Mouse (Mus musculus) megakaryocyte, adult 5-6 weeks (primary cell): ENCODE measurements around the gene Rbmx2. TPM values are rescaled to one million over a fixed set of nuclear protein-coding genes. Genes with fewer than 3 reads are reported as not detected.
A peak's percentile ranks its signal among the peaks of the same experiment; 100 is the strongest.

ENCODE experiments used
- ATAC-seq: 2 replicates; pipeline ENCODE4 v1.8.0; 2016; ENCODE audit warnings: mild to moderate bottlenecking, inconsistent platforms; ENCODE audit not compliant: poor library complexity, severe bottlenecking
- total RNA-seq, 2 experiments: library from RNA; stranded (forward) in 1 of 2; stranded (reverse) in 1 of 2; fragments of 153-499, 151-499 nt in 1 of 2; fragments of 221-1000, 200-1000 nt in 1 of 2; gene quantifications; 2 replicates each; pipeline versions ENCODE4 v1.2.3 to v1.2.4; 2015 to 2017

Gene Rbmx2
- total RNA-seq (2015) = 13.5 and 14.3 TPM in 2 replicates
- total RNA-seq (2017) = 12.9 and 15.6 TPM in 2 replicates

DNA sequence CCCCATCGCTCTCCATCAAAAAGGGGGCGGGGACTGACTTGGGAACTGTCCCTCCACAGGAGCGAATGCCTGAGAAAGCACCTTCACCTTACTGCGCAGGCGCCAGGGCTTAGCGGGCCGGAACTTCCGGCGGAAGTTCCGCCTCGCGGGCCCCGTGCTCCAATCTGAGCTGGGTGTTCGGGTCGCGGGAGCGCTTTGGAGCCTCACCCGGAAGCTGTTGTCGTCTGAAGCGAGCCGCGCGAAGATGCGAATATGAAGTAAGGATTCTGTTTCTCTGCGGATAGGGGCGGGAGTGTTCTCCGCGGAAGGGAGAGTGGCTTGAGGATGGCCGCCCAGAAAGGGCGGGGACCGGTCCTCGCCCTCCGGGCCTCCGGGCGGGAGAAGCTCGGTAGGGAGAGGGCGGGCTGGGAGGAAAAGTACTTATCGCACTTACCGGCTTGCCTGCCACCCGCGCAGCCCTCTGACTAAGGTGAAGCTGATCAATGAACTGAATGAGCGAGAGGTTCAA is at the start of gene Rbmx2:
Gene Rbmx2, plus strand, starts transcription at position 141 of the 508 bp plus-strand sequence.
- ATAC-seq = peak; percentile 100

DNA sequence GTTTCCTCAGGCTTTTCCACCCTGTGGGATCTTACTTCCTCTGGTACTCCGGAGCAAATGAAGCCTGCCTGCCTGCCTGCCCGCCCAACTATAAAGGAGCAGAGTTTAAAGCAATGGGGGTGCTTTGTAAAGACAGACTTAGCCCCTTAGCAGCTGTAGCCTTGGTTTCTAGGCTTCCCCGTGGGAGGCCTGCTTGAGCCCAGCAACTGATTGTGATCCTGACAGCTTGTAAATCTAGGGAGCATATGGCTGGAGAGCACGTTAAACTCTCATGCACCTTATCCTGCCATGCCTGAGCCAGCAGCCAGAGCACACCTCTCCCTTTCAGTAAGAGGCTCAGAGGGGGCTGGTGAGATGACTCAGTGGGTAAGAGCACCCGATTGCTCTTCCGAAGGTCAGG is 28.0 kb upstream of the Rbmx2 start:
- ATAC-seq = no peak

DNA sequence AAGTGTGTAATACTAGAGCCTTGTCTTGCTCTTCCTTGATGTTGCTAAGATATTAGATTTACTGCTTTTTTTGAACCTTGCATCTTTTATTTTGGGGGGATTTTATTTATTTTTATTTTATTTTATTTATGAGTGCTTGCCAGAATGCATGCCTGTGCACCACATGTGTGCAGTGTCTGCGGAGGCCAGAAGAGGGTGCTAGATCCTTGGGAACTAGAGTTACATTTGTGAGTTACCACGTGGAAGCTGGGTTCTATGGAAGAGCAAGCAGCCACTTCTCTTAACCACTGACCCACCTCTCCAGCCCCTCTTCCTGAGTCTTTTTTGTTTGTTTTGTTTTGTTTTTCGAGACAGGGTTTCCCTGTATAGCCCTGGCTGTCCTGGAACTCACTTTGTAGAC is 25.2 kb upstream of the Rbmx2 start:
- no peak for ATAC-seq

DNA sequence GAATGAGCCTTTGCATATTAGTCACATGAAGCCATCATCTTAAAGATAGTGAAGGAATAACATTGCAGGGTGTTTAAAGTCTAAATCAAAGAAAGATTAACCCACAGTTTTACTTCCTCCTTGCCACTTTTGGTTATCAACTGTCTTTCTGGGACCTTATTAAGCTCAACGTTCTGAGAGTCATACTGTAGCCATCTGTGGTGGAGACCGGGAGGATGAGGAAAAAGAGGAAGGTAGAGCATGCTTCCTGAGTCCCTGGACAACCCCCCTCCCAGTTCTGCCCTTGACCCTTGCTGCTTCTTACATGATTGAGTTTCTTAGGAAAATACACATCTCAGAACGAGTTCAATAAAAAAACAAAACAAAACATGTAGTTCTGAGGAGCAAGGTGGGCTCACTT is 23.1 kb upstream of the Rbmx2 start:
- no peak for ATAC-seq

DNA sequence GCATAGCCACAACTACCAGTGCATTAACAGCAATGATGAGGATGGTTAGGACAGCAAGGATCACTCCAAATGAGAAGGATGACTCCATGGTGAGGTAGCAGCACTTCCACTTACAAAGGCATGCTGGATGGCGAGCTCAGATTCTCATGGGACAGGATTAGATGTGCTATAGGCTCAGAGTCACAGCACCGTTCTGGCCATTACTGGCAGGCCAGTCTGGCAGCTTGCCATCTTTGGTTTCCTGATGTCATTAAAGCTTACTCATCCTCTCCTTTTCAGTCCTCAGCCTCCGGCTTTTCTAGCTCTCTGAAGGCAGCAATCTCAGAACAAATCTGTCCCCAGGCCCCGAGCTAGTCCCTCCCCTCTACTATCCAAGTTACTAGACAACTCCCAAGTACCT is 20.6 kb upstream of the Rbmx2 start, which contains the start of gene Gpr119:
Gene Gpr119, minus strand, starts transcription at position 308 of the 400 bp plus-strand sequence.
- no peak for ATAC-seq

DNA sequence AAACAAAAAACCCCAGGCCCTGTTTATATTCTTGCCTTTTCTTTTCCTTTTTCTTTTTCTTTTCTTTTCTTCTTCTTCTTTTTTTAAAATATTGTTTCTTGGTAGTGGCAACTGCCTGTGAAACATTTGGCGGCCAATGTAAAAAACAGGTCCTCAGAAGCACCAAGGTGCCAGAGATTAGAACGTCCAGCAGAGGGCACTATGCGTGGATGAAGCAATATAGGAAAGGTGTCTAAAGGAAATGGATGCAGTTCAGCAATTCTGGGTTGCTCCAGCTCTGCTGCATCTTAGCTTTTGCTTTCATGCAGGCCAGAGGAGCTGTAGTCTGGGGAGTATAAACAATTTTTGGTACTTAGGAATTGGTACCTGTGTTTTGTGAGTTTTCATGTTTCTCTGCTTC is 11.4 kb upstream of the Rbmx2 start:
- ATAC-seq = peak; percentile 60

DNA sequence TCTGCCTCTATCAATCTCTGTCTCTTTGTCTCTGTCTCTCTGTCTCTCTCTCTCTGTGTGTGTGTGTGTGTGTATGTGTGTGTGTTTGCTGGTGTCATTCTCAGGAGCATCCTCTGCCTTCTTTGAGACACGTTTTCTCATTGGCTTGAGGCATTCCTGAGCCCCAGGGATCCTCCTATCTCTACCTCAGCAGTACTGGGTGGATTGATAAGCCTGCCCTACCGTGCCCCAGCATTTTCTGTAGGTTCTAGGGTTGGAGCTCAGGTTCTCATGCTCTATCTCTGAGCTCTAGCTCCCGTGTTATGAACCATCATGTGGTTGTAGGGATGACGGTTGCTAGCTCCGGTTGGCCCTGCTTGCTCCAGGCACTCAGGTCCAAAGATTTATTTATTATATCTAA is 10.9 kb upstream of the Rbmx2 start:
- ATAC-seq = no peak

DNA sequence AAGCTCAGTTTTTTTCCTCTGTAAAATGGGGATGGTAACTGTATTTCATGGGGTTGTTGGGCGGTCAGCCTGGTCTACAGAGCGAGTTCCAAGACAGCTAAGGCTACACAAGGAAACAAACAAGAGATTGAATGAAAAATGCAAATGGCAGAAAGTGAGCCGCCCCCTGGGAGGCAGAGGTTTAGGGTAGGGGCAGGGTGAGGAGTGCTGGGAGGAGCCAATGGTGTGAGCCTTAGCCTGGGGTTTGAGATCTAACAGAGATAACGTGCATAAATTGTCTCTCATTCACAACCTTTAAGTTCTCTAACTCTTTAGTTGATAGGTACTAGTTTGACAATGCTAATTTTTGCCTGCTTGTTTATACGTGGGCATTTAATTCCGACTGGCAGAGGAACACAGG is 344 bp upstream of the Rbmx2 start:
- ATAC-seq = peak; percentile 8; the same call in 1 of the 2 replicates

DNA sequence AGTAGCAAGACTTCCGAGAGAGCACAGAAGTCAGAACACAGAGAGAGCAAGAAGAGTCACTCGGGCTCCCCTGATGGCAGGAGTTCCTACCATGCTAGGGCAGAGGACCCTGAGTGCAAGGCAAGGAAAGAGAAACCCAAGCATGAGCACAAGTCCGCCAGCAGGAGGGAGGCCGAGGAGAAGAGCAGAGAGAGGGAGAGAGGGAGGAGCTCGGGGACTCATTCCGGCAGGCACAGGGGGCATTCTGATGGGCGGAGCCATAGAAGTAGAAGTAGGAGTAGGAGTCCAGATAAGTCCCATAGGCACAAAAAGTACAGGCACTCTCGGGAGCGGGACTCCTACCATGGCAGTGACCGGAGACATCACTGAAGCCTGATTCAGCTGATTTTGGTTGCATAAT is 14.9 kb downstream of the Rbmx2 start:
- no peak for ATAC-seq

DNA sequence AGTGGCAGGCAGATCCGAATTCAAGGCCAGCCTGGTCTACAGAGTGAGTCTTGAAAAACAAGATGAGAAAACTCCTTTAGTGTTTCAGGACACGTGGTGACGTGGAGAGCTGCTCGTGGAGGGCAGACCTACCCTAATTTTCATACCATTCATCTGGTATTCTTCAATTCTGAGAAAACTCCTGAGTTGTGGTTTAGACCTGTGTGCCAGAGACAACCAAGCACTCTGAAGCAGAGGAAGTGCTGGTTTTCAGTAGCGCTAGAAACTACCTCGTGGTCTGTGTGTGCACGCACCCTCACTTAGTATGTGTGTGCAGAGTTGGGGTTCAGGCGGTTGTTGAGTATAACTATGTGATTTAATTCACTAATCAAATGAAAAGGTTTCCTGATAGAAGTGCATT is 18.0 kb downstream of the Rbmx2 start:
- no peak for ATAC-seq

DNA sequence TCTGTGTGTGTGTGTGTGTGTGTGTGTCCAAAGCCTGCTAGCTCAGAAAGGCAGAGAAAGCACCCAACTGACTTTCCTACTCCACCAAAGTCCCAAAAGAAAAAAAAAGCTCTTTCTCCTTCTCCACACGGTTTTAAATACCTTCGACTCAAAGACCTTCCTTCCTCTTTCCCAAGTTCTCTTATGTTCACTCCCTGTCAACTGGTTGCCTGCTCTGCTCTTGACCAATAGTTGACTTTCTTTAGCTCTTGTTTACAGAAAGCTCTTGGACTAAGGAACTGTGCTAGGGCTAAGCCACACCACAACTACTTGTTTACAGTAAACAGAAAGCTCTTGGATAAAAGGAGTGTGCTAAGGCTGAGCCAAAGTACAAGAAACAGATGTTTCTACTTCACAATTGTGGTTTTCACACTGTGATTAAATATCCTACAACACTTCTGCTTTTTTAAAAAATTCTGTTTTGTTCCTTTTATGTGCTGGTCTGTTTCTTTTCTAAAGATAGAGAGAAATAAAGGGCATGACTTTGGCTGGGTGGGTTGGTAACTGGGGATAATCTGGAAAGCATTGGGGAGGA is 60.0 kb downstream of the Rbmx2 start:
- ATAC-seq = peak; percentile 35; the same call in 1 of the 2 replicates

Other genes starting within 250 kb of the Rbmx2 start
- gene Elf4, start 231.9 kb upstream of the Rbmx2 start, total RNA-seq (2015) = 122 and 133 TPM in 2 replicates
- 40.3 and 45.8 TPM in 2 replicates for gene Elf4, start 231.9 kb upstream of the Rbmx2 start, total RNA-seq (2017)
- 42.6 and 48.4 TPM in 2 replicates for gene Aifm1, start 181.4 kb upstream of the Rbmx2 start, total RNA-seq (2015)
- 39.2 and 42.8 TPM in 2 replicates for gene Aifm1, start 181.4 kb upstream of the Rbmx2 start, total RNA-seq (2017)
- gene Rab33a, start 175.7 kb upstream of the Rbmx2 start, total RNA-seq (2015) = not detected in 2 replicates
- not detected in 2 replicates for gene Rab33a, start 175.7 kb upstream of the Rbmx2 start, total RNA-seq (2017)
- gene Zfp280c, start 100.5 kb upstream of the Rbmx2 start, total RNA-seq (2015) = 22.8 and 26.0 TPM in 2 replicates
- gene Zfp280c, start 100.5 kb upstream of the Rbmx2 start, total RNA-seq (2017) = 11.1 and 14.0 TPM in 2 replicates
- gene Slc25a14, start 71.6 kb upstream of the Rbmx2 start, total RNA-seq (2015) = 6.0 and 7.0 TPM in 2 replicates
- 5.0 and 16.1 TPM in 2 replicates for gene Slc25a14, start 71.6 kb upstream of the Rbmx2 start, total RNA-seq (2017)
- 0.18 TPM in 1 of 2 replicates, not detected in the other for gene Gpr119, start 20.5 kb upstream of the Rbmx2 start, total RNA-seq (2015)
- not detected in 2 replicates for gene Gpr119, start 20.5 kb upstream of the Rbmx2 start, total RNA-seq (2017)
- not detected in 2 replicates for gene Gm595, start 182.7 kb downstream of the Rbmx2 start, total RNA-seq (2015)
- not detected in 2 replicates for gene Gm595, start 182.7 kb downstream of the Rbmx2 start, total RNA-seq (2017)